Mouse (Mus musculus) CH12.LX (cell line): ENCODE data around the gene Akap12. TPM values are rescaled to one million over a fixed set of nuclear protein-coding genes. Genes with fewer than 3 reads are reported as not detected.

Experiments
- DNase-seq: peaks from one replicate; pipeline ENCODE4 v3.0.0-alpha.2; 2013; ENCODE audit errors: extremely low read depth
- H3K27ac ChIP-seq: 2 replicates; pipeline ENCODE4 v1.5.1; 2012; ENCODE audit warnings: low read depth, mild to moderate bottlenecking, control low read depth, moderate library complexity; ENCODE audit not compliant: insufficient read depth
- H3K27me3 ChIP-seq: replicated peaks from 2 replicates; pipeline ENCODE3; 2012; ENCODE audit warnings: inconsistent platforms
- H3K36me3 ChIP-seq, 2 experiments: replicated peaks in 1 of 2; 2 replicates each; pipeline versions ENCODE3 to v1.6.1; 2012; ENCODE audit warnings: inconsistent platforms in 1 of 2, low read length in 1 of 2, mild to moderate bottlenecking in 1 of 2, mixed read lengths in 1 of 2, moderate library complexity in 1 of 2; ENCODE audit not compliant: control insufficient read depth in 1 of 2, insufficient read depth in 1 of 2
- H3K4me1 ChIP-seq, 2 experiments: 2 replicates each; pipeline ENCODE4 v1.6.1; 2012; ENCODE audit warnings: inconsistent platforms in 1 of 2, moderate library complexity in 1 of 2; ENCODE audit not compliant: insufficient read depth in 2 of 2, control insufficient read depth in 1 of 2
- H3K4me2 ChIP-seq: 2 replicates; pipeline ENCODE4 v1.6.1; 2012; ENCODE audit warnings: low read depth, mild to moderate bottlenecking, control low read depth; ENCODE audit not compliant: poor library complexity, insufficient read depth, severe bottlenecking
- H3K4me3 ChIP-seq, 3 experiments: fragments of 150-350 bp in 1 of 3; sonication (generic) in 1 of 3; replicated peaks in 1 of 3; 2 replicates each; pipeline versions ENCODE3 to v1.5.1; 2011 to 2012; ENCODE audit warnings: low read depth in 2 of 3, low read length in 2 of 3, mild to moderate bottlenecking in 2 of 3, moderate library complexity in 2 of 3, control low read depth in 1 of 3, improper control_type of control experiment in 1 of 3, inconsistent platforms in 1 of 3, mixed read lengths in 1 of 3; ENCODE audit not compliant: poor library complexity in 1 of 3
- H3K79me2 ChIP-seq: replicated peaks from 2 replicates; pipeline ENCODE4 v1.6.1; 2012; ENCODE audit warnings: mild to moderate bottlenecking, moderate library complexity; ENCODE audit not compliant: control insufficient read depth, poor library complexity, insufficient read depth, severe bottlenecking; ENCODE audit errors: extremely low read depth
- H3K9ac ChIP-seq: 2 replicates; pipeline ENCODE4 v1.6.1; 2012; ENCODE audit warnings: low read depth, mild to moderate bottlenecking, control low read depth, moderate library complexity; ENCODE audit not compliant: insufficient read depth
- H3K9me3 ChIP-seq: replicated peaks from 2 replicates; pipeline ENCODE3; 2012; ENCODE audit warnings: low read length, inconsistent platforms, mixed read lengths
- BHLHE40 ChIP-seq: IDR thresholded peaks from 2 replicates; pipeline ENCODE4 v1.6.1; 2011; ENCODE audit warnings: mild to moderate bottlenecking, low read depth, low read length, improper control_type of control experiment
- CTCF ChIP-seq, 2 experiments: IDR thresholded peaks in 1 of 2; conservative IDR thresholded peaks in 1 of 2; 2 replicates each; pipeline ENCODE4 v1.5.1; 2011 to 2012; ENCODE audit warnings: low read depth in 2 of 2, low read length in 2 of 2, improper control_type of control experiment in 1 of 2, inconsistent platforms in 1 of 2, mild to moderate bottlenecking in 1 of 2, moderate library complexity in 1 of 2
- ELF1 ChIP-seq: IDR thresholded peaks from 2 replicates; pipeline ENCODE4 v1.6.1; 2014; ENCODE audit warnings: low read depth, mild to moderate bottlenecking, inconsistent platforms, low read length, improper control_type of control experiment
- ETS1 ChIP-seq: conservative IDR thresholded peaks from 2 replicates; pipeline ENCODE4 v1.6.1; 2012; ENCODE audit warnings: low read depth, mild to moderate bottlenecking, inconsistent platforms, low read length, improper control_type of control experiment, moderate library complexity
- HCFC1 ChIP-seq: IDR thresholded peaks from 2 replicates; pipeline ENCODE4 v1.6.1; 2012; ENCODE audit warnings: low read depth, mild to moderate bottlenecking, inconsistent platforms, low read length, improper control_type of control experiment
- IRF4 ChIP-seq: IDR thresholded peaks from 2 replicates; pipeline ENCODE4 v1.6.1; 2014; ENCODE audit warnings: low read depth, mild to moderate bottlenecking, inconsistent platforms, low read length, improper control_type of control experiment
- JUN ChIP-seq: IDR thresholded peaks from 2 replicates; pipeline ENCODE4 v1.6.1; 2011; ENCODE audit warnings: low read depth, mild to moderate bottlenecking, low read length, improper control_type of control experiment, moderate library complexity; ENCODE audit not compliant: insufficient read depth
- JUND ChIP-seq: conservative IDR thresholded peaks from 2 replicates; pipeline ENCODE4 v1.6.1; 2011; ENCODE audit warnings: low read depth, low read length, improper control_type of control experiment
- KAT2A ChIP-seq: IDR thresholded peaks from 2 replicates; pipeline ENCODE4 v1.6.1; 2012; ENCODE audit warnings: low read length, improper control_type of control experiment, inconsistent platforms; ENCODE audit not compliant: insufficient replicate concordance
- MAX ChIP-seq: IDR thresholded peaks from 2 replicates; pipeline ENCODE4 v1.6.1; 2011; ENCODE audit warnings: low read length, improper control_type of control experiment
- MAZ ChIP-seq: IDR thresholded peaks from 2 replicates; pipeline ENCODE4 v1.6.1; 2012; ENCODE audit warnings: low read depth, mild to moderate bottlenecking, inconsistent platforms, low read length, improper control_type of control experiment, moderate library complexity
- MEF2A ChIP-seq: IDR thresholded peaks from 2 replicates; pipeline ENCODE4 v1.6.1; 2014; ENCODE audit warnings: low read depth, mild to moderate bottlenecking, inconsistent platforms, low read length, improper control_type of control experiment, borderline replicate concordance
- PAX5 ChIP-seq: IDR thresholded peaks from 2 replicates; pipeline ENCODE4 v1.6.1; 2012; ENCODE audit warnings: low read length, inconsistent platforms, mixed read lengths
- POLR2A ChIP-seq: IDR thresholded peaks from 2 replicates; pipeline ENCODE4 v1.6.1; 2011; ENCODE audit warnings: low read depth, mild to moderate bottlenecking, improper control_type of control experiment, low read length
- RAD21 ChIP-seq: IDR thresholded peaks from 2 replicates; pipeline ENCODE4 v1.6.1; 2011; ENCODE audit warnings: low read depth, mild to moderate bottlenecking, low read length, improper control_type of control experiment, moderate library complexity
- SMC3 ChIP-seq: IDR thresholded peaks from 2 replicates; pipeline ENCODE4 v1.6.1; 2011; ENCODE audit warnings: low read depth, low read length, improper control_type of control experiment
- TCF12 ChIP-seq: IDR thresholded peaks from 2 replicates; pipeline ENCODE4 v1.6.1; 2014; ENCODE audit warnings: low read depth, mild to moderate bottlenecking, inconsistent platforms, low read length, improper control_type of control experiment
- UBTF ChIP-seq: IDR thresholded peaks from 2 replicates; pipeline ENCODE4 v1.6.1; 2012; ENCODE audit warnings: low read depth, mild to moderate bottlenecking, inconsistent platforms, low read length, improper control_type of control experiment, moderate library complexity
- USF1 ChIP-seq: IDR thresholded peaks from 2 replicates; pipeline ENCODE4 v1.6.1; 2014; ENCODE audit warnings: low read depth, mild to moderate bottlenecking, inconsistent platforms, low read length, improper control_type of control experiment
- ZC3H11A ChIP-seq: IDR thresholded peaks from 2 replicates; pipeline ENCODE4 v1.6.1; 2012; ENCODE audit warnings: low read depth, mild to moderate bottlenecking, inconsistent platforms, low read length, improper control_type of control experiment
- dilution Hi-C: fragments of 300-500 bp; cut with MboI; formaldehyde crosslinking; loops from 2 replicates; pipeline ENCODE4 v1.14.3; 2020; ENCODE audit warnings: low sequenced_read_pairs; ENCODE audit not compliant: extremely low pct_unique_long_range_greater_than_20kb, extremely low pct_ligation_motif_present
- in situ Hi-C: fragments of 300-500 bp; cut with MboI; formaldehyde crosslinking; loops from 3 replicates; pipeline ENCODE4 v1.14.3; 2019; ENCODE audit warnings: low sequenced_read_pairs, low pct_ligation_motif_present, low pct_unique_long_range_greater_than_20kb, mixed read lengths
- polyA plus RNA-seq: library from polyadenylated mRNA; unstranded; fragments of >175 nt; gene quantifications from 2 replicates; pipeline ENCODE4 v1.2.1, GENCODE M21; 2012; ENCODE audit warnings: low read depth; ENCODE audit not compliant: insufficient read length
- total RNA-seq, 2 experiments: library from RNA; depleted of rRNA; stranded (reverse); fragments of 300-350 nt in 1 of 2; fragments of >200 nt in 1 of 2; gene quantifications; 2 replicates each; pipeline ENCODE4 v1.2.3; 2012 to 2014

Gene Akap12
- total and polyA plus RNA-seq, 3 experiments, result 0.51 to 3.1 (median 1.7) TPM

DNA sequence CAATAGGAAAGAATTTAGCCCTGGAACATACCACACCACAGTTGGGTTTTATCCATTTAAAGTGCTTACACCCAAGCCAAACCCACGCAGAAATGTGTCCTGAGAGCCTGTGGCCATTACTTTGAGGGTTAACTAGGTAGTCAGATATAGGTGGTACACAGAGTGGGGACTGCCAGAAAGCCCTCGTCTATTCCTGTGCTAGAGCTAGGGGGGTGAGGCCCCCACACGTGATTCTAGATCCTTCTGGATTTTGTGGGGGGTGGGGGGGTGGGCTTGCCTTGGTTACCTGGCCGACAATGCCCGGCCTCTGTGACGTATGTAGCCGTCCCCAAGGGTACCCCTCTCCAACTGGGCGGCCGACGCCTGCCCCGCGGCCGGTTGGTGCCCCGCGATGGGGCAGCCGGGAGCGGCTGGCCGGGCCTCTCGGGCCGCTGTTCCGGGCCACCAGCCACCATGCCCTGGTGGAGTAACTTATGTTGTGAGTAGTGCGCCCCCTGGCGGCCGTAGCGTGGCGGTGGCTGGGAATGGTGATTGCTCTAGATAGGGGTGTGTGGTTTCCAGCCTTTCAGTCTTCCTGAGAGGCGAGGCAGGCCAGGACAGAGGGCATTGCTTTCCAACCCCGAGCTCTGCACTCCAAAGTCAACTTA lies 80.4 kb downstream of the Akap12 start:
- no peak overlapping the region for H3K27ac ChIP-seq
- in situ Hi-C loops (loop anchor here (25.0 kb wide), 2 partner anchors 259 to 809 kb away; partner anchors contain the start of gene Iyd), dilution Hi-C loops (no loop called here)
- DNase-seq, result peak; percentile 88
- H3K4me2 ChIP-seq, result peak overlapping the region; percentile 78
- no peaks in the 10 kb centered on the region for H3K79me2 ChIP-seq
- no peaks in the 10 kb centered on the region for H3K36me3 ChIP-seq
- H3K9me3 ChIP-seq, result no peaks in the 10 kb centered on the region
- peaks cover 0 to 4% of the 10 kb centered on the region in 2 experiments; a peak in 1 of 4 replicates for H3K4me1 ChIP-seq
- no peaks in the 10 kb centered on the region for H3K27me3 ChIP-seq
- peak overlapping the region in 1 of 3 experiments; percentile 49 for H3K4me3 ChIP-seq
- peak overlapping the region; percentile 50 for H3K9ac ChIP-seq
- TF ChIP-seq MAZ, result 0 out of 2 replicates have a peak, but pooled peaks have one; percentile 28
- TF ChIP-seq MEF2A, result 0 out of 2 replicates have a peak, but pooled peaks have one; percentile 15
- TF ChIP-seq USF1, result no peak
- TF ChIP-seq KAT2A, result no peak
- peak; percentile 47 to 85 for TF ChIP-seq CTCF (conservative IDR thresholded peaks at IDR 0.05 in 1 of 2, IDR thresholded peaks at IDR 0.05 in 1 of 2; ENCODE audit: low read depth in 2 of 2, low read length in 2 of 2)
- TF ChIP-seq RAD21, result peak; percentile 63
- no peak for TF ChIP-seq JUN
- peak; percentile 43; the same call in 1 of the 2 replicates for TF ChIP-seq POLR2A
- TF ChIP-seq PAX5, result no peak
- peak; percentile 54; the same call in 1 of the 2 replicates for TF ChIP-seq MAX
- peak; percentile 73 for TF ChIP-seq SMC3
- peak; percentile 27; the same call in 1 of the 2 replicates for TF ChIP-seq TCF12
- peak; percentile 17; the same call in 1 of the 2 replicates for TF ChIP-seq HCFC1
- no peak for TF ChIP-seq JUND
- TF ChIP-seq ELF1, result peak; percentile 43; the same call in 1 of the 2 replicates
- peak; percentile 49; the same call in 1 of the 2 replicates for TF ChIP-seq IRF4
- 0 out of 2 replicates have a peak, but pooled peaks have one; percentile 21 for TF ChIP-seq BHLHE40
- peak; percentile 96 for TF ChIP-seq UBTF

DNA sequence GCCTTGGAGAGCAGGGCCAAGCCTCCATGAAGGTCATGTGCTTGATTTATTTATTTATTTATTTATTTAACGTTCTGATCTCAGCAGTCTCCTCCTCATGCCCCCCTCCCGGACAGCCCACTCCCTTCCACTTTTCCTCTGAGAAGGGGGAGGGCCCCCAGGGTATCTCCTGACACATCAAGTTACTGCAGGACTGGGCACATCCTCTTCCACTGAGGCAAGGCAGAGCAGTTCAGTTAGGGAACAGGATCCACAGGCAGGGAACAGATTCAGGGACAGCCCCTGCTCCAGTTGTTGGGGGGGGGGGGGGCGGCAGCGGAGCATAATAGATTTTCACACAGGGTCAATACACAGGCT lies 80.9 kb downstream of the Akap12 start:
- no peak for TF ChIP-seq ZC3H11A
- TF ChIP-seq ETS1, result no peak
- TF ChIP-seq UBTF, result no peak
- Histone ChIP-seq H3K27ac (no peak overlapping the region), H3K4me2 (peak overlapping the region; percentile 78), H3K9me3 (no peaks in the 10 kb centered on the region), H3K79me2 (no peaks in the 10 kb centered on the region), H3K27me3 (no peaks in the 10 kb centered on the region), H3K9ac (no peak overlapping the region), H3K36me3 (no peaks in the 10 kb centered on the region), H3K4me3 (peak overlapping the region in 1 of 3 experiments; percentile 49), H3K4me1 (peaks cover 0 to 4% of the 10 kb centered on the region in 2 experiments; a peak in 1 of 4 replicates)
- dilution Hi-C loops (no loop called here), in situ Hi-C loops (loop anchor here (25.0 kb wide), 2 partner anchors 260 to 810 kb away; partner anchors contain the start of gene Iyd)
- no peak for DNase-seq
